Mouse (Mus musculus): ENCODE results near the gene Tle4.

Gene Tle4

DNA sequence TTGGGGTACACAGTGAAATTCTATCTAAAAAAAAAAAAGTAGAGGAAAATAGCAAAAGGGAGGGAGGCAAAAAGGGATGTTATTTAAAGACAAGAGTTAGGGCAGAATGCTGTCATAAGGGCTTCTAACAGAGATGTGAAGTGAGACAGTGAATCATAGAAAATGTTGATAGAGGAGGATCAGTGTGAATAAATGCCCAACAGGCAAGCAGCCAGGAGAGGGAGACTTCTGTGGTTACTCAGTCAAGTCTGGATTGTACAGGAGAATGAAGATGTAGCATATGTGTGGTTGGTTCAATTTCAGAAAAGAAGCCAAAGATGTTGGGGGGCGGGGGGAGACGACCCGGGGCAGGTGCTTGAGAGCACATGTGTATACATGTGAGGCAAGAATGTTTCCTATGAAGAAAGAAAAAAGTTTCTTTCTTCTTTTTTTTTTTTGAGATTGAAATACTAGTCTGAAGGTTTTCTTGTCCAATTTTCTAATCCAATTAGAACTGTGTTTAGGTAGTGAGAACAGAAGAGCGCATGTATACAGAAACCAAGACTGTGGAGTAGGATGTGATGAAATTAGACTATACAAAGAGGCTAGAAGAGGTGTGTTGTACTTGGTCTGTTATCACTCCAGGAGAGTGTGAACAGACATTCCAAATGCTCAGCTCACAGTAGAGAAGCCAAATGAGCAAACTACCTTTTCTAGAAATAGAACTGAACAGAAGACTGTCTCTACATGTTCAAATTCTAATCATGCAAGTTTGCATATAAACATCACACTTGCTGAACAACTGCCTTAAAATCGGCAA, 134.4 kb downstream of the Tle4 start:
- DNase-seq (ENCODE audit: low spot score) = no peak

DNA sequence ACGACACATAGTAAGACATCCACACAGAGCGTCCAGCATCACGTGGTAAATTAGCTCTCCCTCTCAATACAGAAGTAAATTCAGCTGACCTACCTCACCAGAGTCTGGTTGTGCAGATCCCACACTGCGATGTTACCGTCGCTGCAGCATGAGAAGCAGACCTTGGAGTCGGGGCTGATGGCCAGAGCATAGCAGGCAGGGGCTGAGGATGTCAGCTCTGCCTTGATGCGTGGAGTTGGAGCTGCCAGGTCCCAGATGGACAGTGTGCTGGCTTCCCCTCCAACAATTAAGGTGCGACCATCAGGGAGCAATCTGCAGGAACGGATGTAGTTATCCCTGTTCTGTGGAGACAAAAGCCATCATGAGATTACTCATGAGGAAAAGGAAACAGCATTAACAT, 144.4 kb downstream of the Tle4 start:
- no peak for DNase-seq (ENCODE audit: low spot score)

DNA sequence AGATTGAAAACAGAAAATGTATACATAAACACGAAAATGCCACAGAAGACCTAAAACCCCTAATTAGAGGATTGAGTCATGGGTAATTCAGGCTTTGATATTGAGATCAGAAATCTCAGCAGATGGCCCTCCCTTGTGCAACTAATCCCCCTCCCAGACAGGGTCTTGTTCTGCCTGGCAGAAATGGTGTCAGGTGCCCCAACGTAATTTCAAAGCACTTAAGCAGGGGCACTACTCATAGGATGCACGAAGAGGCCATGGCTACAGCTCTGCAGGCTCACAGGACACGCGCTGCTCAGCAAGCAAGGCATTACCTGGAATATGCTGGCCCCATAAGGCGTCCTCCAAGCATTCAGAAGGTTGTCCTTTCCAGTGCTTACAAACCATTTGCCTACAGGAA, 146.5 kb downstream of the Tle4 start:
- DNase-seq (ENCODE audit: low spot score) = no peak

DNA sequence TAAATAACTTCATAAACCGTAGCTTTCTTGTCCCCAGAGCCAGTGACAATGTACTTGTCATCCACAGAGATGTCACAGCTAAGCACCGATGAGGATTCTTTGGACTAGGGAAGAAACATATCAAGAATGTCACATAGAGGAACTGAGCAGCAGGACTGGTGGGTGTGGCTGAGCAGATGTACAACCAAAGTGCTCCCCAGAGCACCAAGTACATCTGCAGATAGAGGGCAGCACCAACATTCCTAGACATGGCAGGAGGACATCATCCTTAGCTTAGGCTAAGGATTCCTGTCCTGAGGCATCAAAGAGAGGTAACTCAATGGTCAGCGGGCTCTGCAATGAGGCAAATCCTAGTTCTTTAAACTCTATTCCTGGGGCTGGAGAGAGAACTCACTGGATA, 148.1 kb downstream of the Tle4 start:
- no peak for DNase-seq (ENCODE audit: low spot score)

DNA sequence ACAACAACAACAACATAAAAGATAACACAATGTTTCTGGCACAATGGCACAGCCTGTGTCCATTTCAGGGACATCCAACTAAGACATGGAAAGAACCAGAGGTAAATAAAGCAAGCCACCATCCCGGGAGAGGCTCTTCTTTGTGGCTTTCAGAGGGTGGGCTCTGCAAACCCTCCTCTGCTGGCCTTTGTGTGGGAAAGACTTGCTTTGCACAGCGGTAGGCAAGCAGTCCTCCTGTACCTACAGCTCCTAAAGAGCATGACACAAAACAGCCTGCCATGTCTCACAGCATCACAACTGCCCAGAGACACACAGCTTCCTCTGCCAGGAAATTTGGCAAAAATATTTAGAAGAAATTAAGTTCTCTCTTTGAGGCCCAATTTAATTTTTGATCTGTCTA, 149.3 kb downstream of the Tle4 start:
- DNase-seq (ENCODE audit: low spot score) = no peak

DNA sequence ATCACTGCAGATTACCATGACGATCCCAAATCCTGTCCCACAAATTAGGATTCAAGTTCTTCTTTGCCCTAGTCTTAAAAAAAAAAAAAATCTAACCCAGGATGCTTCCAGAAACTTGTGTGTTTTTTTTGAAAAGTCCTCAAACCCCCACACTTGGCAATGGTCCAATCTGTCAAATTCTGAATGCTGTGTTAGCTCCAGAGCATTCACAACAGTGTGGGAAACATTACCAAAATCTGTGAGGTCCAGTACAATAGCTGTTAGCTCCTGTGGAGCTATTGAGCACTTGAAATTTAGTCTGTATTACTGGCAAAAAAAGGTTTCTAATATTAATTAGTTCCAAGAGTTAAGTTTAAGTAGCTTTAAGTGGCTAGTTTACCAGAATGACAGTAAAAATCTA, 150.4 kb downstream of the Tle4 start:
- DNase-seq (ENCODE audit: low spot score) = no peak

DNA sequence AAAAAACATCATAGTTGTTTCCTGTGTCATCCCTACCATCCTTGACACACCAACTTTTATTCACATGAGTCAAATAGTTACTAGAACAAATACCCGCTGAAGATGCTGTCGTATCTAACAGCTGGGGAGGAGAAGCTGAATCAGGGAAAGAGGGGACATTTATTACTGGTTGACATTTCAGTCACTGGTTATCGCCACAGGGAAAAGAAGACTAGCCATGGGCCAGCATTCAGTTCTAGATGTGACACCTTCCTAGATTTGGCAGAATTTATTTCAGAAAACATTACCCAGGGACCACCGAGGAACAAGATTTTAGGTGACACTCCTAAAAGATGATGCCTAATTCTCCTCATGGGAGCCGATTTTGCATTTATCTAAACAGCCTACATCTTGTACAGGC, 156.0 kb downstream of the Tle4 start:
- no peak for DNase-seq (ENCODE audit: low spot score)

DNA sequence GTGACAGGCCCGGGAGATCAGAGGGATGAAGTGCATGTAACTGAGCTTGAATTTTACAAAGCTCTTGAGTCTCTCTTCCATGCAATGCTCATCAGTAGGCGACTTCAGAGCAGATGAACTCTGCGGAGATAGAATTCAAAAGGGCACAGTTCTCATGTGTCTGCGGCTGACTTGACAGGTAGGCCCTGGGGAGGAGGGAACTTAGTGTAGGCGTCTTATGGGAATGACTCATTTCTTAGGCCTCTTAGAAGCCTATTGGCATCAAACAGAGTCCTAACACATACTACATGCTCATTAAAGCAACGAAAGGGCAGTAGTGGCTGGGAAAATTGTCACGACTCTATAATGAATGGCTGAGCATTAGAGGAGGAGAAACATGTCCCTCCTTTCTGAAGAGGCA, 160.6 kb downstream of the Tle4 start:
- DNase-seq (ENCODE audit: low spot score) = no peak

DNA sequence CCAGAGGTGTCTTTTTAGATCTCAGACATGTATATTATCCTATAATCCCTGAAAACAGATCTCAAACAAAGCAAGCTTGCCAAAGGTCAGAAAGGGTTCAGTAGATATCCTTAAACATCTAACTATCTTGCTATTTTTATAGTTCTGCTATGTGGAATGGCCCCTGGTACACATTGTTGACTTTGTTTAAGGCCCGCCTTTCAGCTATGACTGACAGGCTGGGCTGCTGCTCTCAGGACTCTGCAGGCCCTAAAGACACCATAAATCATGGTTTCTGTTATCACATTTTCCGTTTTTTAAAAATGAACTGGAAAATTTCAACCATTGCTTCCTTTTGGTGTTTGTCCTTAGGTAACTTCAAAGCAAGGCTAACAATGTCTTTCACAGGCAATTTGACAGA, 161.3 kb downstream of the Tle4 start:
- DNase-seq (ENCODE audit: low spot score) = no peak

DNA sequence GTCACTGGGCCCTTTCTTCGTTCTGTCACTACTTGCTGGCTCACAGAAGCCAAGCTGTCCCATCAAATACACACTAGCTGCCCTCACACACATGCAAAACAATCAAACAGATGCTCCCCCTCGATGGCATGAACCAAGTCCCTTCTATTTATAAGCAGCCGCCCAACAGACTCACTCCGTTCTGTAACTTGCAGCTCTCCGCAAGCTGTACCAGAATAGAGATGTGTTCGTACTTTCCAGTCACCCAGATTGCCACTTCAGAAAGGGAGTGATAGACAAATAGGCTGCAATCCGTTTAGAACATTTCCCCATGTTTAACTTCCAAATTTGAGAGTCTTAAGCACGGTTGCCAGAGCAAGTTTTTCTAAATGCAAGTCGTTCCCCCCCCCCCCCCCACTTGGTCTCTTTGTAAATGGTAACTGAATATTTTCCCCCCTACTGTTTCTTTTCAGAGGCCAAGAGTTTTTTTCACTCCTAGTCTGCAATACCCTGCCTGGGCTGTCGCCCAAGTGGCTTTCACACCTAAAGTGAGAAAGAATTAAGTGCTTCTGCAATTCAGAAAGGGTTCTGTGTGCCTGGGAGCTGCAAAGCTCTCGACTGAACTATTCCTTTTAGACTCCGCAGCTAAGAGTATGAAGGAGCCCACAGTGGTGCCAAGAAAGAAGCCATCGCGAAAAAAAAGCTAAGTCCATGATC, 162.0 kb downstream of the Tle4 start:
- DNase-seq (ENCODE audit: low spot score) = no peak

DNA sequence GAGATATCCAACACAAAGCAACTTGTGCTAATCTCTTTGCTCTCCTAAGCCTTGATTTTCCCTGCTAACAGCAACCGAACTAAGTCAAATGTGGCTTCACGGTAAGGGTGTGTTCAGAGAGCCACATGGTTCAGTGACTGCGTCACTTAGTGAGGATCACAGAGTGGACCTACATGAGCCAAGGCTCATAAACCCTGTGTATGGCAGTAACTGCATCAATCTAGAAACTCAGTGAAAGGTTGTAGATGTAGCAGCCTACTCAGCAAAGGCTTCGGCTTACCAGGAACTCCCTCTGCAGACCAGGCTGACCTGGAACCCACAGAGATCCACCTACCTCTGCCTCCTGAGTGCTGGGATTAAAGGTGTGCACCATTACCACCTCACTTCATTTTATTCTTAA, 164.0 kb downstream of the Tle4 start:
- no peak for DNase-seq (ENCODE audit: low spot score)

DNA sequence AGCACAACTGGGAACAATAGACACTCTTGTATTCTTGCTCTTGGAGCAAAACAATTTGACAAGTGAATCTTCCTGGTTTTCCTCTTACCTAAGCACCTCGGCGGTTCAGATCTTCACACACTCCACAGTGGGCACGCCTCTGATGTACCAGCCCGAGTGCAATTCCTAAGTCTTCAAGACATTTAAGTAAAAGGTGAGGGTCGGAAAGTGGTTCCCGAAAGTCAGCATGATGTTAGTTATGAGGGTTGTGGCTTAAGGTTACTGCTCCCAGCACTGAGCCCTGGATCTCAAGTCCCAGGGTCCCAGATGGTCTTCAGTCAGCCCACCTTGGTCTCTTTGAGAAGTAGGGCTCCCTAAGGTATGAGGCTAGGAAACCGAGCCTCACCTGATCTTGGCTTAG, 165.4 kb downstream of the Tle4 start:
- DNase-seq (ENCODE audit: low spot score) = no peak

DNA sequence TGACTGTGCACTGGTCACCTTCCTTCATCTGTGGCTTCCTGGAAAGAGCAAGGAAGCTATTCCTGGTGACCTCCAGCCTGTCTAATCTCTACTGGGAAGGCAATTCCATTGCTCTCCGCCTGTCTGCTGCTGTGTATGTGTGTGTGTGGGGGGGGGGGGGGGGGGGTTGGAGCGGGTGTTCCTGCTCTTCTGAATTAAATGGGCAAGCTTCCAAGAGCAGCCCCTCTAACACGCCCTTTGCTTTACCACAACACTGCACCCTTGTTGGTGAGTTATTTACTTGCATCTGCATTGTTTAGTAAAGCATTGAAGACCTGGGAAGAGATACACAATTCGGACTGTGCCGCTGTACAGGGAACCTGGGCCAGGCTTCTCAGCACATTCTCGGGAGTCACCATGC, 170.9 kb downstream of the Tle4 start:
- no peak for DNase-seq (ENCODE audit: low spot score)

DNA sequence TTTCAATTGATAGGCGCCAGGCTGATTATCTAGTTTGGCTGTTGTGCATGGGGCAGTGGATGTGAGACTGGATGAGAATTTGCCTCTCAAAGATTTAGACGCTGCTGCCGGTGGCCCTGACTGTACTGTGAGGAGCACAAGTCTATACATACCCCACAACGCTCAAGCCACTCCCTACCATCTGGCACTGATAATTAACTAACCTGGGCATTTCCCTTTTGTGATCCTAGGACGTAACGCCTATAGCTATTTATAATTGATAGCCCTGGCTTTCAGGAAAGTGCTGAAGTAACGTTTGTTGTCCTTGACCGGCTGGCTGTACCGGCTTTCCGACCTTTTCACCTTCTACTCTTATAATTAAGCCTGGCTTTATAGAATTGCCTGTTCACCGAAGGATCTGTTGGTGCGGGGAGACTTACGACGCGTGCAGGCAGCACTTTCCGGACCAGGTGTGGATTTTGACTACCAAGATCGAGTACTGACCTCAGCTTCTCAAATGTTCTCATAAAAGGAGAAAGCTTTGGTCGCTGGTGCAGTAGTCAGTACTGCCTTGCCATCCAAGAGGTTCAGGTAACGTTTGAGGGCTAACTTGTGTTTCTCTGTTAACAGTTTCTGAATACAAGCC, 171.5 kb downstream of the Tle4 start:
- DNase-seq (ENCODE audit: low spot score) = no peak

DNA sequence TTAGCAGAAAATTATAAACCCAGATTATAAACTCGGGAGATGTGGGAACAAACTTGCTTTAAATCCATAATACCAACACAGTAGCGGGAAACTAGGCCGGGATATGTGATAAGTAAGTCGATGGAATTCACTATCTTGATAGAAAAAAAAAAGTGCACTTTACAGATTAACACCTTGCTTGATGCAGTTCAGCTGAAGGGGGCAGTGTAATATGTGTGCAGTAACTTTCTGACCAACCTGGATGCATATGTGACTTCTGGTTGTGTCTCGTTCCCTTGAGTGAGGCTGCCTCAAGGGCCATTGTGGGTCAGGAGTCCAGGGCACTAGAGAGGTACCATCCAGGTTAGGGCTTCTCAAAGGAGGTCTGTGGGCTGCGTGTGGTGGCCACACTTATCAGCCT, 172.7 kb downstream of the Tle4 start:
- no peak for DNase-seq (ENCODE audit: low spot score)

DNA sequence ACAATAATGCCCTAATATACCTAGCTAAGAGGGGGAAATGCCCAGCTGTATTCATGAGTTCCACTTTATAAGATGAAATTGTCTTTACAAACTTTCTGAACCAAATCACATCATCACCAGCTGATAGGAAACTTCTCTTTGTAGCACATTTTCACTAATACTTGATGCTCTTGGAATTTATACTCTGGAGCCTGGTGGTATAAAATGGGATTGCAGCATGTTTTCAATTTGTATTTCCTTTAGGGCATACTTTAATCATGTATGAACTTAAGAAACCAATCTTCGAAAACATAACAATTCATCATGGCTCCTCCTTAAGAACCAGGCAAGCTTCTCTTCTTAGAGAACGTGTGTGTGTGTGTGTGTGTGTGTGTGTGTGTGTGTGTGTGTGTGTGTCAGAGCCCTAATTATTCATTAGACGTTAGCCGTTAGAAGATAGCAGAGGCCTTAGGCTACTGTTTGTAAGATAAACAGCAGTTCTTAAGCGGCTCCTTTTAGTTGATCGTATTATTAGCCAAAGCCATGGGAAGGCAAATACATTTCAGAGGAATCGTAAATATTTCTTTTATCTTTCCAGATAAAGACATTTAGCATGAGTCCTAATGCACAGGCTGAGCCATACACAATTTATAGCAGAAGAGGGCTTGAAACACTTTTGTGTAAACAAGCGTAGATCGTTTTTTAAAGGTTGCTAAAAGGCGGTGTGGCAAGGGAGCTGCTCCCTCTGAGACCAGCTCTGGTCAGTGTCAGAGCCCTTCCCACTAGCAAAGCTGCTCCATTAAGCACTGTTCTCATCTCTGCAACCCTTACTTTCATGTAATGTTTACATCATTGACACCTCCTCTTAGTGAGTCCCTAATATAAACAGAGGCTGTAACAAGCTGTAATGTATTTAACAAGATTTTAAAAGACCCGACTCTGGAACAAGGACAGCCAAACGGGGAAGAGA, 173.6 kb downstream of the Tle4 start:
- no peak for DNase-seq (ENCODE audit: low spot score)

DNA sequence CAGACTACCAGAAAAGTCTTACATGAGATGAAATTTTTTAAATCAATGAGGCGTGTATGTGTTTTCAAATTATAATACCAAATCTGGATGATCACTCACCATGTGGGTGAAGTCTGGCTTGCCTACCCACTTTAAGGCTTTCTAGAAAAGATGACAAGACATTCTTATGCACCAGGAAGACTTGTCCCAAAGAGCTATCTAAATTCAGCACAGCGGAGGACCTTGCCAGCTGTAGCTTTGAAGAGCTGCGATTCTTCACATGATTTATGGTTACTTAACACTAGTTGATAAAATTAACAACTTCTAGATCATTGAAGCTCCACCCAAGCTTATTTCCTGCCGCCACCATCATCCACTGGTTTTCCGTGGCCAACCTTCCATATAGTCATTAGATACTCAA, 176.2 kb downstream of the Tle4 start:
- DNase-seq (ENCODE audit: low spot score) = no peak

DNA sequence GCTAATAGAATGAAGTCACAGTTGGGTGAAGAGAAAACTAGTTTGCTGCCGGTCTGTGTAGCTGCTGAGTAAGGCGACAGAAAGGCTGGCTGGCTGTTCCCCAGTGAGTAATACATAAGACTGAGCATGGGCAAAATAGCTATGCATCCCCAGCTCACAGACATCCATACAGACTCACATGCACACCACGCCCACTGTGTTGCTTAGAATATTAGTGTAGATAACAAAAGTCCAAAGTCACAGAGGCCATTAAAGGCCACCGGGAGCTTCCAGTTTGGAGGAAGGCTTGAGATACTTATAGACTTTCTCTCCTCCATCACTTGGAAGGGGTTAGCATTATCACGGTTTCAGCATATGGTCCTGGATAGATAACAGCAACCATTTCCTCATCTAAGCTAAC, 178.0 kb downstream of the Tle4 start:
- no peak for DNase-seq (ENCODE audit: low spot score)

DNA sequence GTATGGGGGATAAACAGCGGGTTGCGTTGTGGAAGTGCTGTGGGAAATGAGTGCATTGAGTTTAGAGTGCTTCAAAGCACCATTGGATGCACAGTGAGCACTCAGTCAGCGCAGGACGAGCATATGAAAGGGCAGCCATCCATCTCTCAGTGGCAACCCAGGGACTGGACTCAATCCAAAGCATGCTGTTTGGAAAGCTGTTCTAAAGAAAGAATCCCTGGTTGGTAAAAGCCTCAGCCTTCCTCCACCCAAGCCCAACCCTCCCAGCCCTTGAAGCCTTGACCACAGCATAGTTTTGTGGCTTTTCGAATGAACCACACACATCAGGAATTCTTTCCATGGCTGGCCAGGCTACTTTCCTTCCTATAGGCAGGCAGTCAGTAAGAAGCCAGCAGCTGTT, 181.0 kb downstream of the Tle4 start:
- no peak for DNase-seq (ENCODE audit: low spot score)

DNA sequence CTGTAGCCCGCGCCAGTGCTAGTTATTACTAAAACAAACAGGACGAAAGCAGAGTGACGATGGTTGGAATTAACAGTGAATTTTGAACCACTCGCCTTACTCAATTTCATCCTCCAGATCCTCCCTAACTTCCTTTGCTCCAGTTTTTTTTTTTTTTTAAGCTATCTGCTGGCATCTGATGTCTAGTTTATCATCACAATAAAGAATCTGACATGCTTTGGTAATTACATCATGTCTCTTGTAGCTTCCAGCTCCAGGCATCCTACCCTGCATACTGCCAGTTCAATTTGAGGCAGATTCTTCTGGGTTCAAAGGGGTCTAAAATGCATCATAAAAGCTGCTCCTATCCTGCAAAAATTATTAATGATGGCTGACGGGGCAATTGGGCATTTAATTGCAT, 181.9 kb downstream of the Tle4 start:
- DNase-seq (ENCODE audit: low spot score) = no peak

DNA sequence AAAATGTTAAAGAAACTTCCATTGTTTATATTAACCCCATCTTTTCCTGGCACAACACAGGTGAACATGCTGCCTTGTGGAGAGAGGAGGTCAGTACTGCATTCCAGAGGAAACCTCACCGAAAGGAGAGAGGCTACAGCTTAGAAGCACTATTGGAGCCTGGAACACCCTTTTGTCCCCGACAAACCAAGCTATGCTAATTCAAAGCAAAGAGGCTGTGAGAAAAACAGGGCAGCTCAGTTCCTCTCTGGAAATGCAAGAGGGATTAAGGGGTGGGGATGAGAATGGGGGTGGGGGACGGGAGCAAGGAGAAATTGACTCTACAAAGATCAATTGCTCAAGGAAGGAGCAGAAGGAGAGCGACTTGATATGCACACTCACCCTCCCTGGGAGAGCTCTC, 182.9 kb downstream of the Tle4 start:
- DNase-seq (ENCODE audit: low spot score) = no peak

DNA sequence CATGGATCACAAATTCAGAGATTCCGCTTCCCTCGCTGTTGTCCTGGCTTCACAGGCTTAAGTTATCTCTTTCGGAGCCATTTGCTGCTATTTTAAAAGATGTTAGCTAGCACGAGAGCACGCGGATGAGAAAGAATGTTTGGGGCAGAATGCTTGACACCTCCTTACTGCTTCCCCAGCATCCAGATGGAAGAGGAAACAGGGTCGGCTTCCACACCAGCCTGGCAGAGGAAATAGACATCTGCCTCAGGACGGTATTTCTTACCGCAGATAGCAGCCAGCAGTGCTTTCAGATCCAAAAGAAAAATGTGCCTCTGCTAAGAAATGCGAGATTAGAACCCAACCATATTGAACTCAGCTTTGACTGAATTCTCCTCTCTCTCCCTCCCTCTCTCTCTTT, 191.2 kb downstream of the Tle4 start:
- DNase-seq (ENCODE audit: low spot score) = no peak
